Mouse (Mus musculus): ENCODE measurements at regions not wholly inside any gene's neighbourhood (a gene's known extent, or its start where the extent isn't known, plus 50 kb on each side); places are given as distances from the start of the nearest gene placed in this dataset.

DNA sequence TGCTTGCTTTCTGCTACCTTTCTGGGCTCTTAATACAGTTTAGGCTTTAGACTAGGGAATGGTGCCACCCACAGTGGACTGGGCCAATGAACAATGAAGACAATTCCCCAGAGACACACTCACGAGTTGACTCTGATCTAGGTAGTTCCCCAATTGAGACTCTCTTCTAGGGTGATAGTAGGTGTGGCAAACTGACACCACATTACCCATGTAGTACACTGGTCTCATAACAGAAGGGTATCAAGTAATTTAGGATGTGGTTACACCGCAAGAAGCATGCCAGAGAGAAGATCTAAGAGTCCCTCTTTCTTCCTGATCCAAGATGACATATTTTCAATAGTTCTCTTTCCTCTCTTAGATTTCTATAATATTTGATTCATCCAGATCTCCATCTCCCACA, 182.6 kb upstream of the Eef2kmt start:
- 92% methylated on average over 2 of the region's 2 CpGs for WGBS
- no peaks in the 10 kb centered on the region for H3K27me3 ChIP-seq (replicated peaks; ENCODE audit: control insufficient read depth, insufficient read depth, low read length)
- H3K4me3 ChIP-seq (replicated peaks; ENCODE audit: low read length) = no peak overlapping the region
- no peak overlapping the region for H3K27ac ChIP-seq (ENCODE audit: low read length)
- H3K9me3 ChIP-seq (ENCODE audit: control insufficient read depth, low read length) = no peaks in the 10 kb centered on the region
- no peak overlapping the region for H3K4me2 ChIP-seq (ENCODE audit: low read length)
- no peaks in the 10 kb centered on the region for H3K4me1 ChIP-seq (replicated peaks; ENCODE audit: control insufficient read depth, insufficient read depth, low read length)
- H3K9ac ChIP-seq (replicated peaks; ENCODE audit: low read depth, low read length) = no peak overlapping the region
- ATAC-seq = no peak
- no peaks in the 10 kb centered on the region for H3K36me3 ChIP-seq (ENCODE audit: control insufficient read depth, insufficient read depth)

DNA sequence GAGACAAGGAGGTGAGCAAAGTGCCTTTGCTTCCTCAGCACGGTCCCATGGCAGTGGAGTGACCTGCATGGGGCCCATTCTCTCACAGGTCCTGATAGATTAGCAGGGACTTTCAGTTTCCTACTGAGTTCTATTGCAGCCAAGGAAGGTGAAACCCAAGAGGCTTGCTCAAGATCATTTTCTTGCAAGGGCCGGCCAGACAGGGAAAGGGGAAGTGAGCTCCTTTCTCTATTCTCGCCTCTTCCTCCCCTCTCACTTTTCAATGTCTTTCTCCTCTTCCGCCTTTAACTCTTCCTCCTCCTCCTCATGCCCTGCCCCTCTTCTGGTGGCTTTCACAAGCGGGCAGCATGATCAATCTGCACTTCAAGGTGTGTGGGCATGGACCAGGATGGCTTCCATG, 175.9 kb upstream of the Eef2kmt start:
- Histone ChIP-seq H3K9ac (replicated peaks; ENCODE audit: low read depth, low read length) (no peak overlapping the region), H3K4me1 (replicated peaks; ENCODE audit: control insufficient read depth, insufficient read depth, low read length) (peaks cover 8% of the 10 kb centered on the region), H3K4me3 (replicated peaks; ENCODE audit: low read length) (no peak overlapping the region), H3K4me2 (ENCODE audit: low read length) (no peak overlapping the region), H3K36me3 (ENCODE audit: control insufficient read depth, insufficient read depth) (no peaks in the 10 kb centered on the region), H3K27me3 (replicated peaks; ENCODE audit: control insufficient read depth, insufficient read depth, low read length) (no peaks in the 10 kb centered on the region), H3K9me3 (ENCODE audit: control insufficient read depth, low read length) (no peaks in the 10 kb centered on the region), H3K27ac (ENCODE audit: low read length) (peak overlapping the region; percentile 89)
- ATAC-seq = no peak
- 89% methylated on average over 5 of the region's 5 CpGs for WGBS

DNA sequence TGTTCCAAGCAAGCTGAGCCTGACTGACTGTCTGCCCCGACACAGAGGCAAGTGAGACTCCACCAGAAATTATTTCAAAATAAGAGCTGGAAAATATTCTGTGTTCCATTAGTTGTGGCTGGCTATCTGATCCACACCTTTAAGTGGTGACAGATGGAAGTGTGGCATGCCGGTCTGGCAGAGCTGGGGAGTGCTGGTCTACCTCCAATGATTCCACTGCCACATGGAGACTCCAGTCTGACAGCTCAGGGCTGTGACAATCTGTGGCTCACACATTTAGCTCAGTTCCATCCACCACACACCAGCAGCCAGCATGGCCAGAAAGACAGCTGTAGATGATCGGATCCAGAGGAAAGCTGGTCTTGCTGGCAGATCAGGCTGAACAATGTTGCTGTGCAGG, 175.3 kb upstream of the Eef2kmt start:
- no peaks in the 10 kb centered on the region for H3K9me3 ChIP-seq (ENCODE audit: control insufficient read depth, low read length)
- WGBS = 52% methylated on average over 3 of the region's 3 CpGs
- no peaks in the 10 kb centered on the region for H3K36me3 ChIP-seq (ENCODE audit: control insufficient read depth, insufficient read depth)
- H3K4me1 ChIP-seq (replicated peaks; ENCODE audit: control insufficient read depth, insufficient read depth, low read length) = peaks cover 8% of the 10 kb centered on the region
- no peaks in the 10 kb centered on the region for H3K27me3 ChIP-seq (replicated peaks; ENCODE audit: control insufficient read depth, insufficient read depth, low read length)
- no peak overlapping the region for H3K4me3 ChIP-seq (replicated peaks; ENCODE audit: low read length)
- H3K4me2 ChIP-seq (ENCODE audit: low read length) = no peak overlapping the region
- peak overlapping the region; percentile 89 for H3K27ac ChIP-seq (ENCODE audit: low read length)
- H3K9ac ChIP-seq (replicated peaks; ENCODE audit: low read depth, low read length) = no peak overlapping the region
- ATAC-seq = peak; percentile 96

DNA sequence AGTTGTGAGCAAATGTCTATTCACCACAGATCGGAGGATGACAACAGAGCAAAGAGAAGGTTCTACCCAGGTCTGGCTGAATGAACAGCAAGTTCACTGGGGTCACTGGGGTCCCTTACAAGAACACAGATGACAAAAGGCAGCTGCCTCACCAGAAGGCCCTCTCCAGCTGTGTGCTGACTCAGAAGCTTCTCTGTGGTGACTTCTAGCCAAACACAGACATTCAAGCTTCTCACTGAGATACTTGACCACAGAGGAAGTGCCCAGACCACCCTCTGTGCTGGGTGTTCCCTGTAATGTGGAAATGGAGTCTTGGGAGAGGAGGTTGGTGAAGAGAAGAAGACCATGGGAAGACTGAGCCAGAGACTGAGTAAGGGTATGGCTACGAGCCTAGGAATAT, 173.7 kb upstream of the Eef2kmt start:
- no peak for ATAC-seq
- no peaks in the 10 kb centered on the region for H3K27me3 ChIP-seq (replicated peaks; ENCODE audit: control insufficient read depth, insufficient read depth, low read length)
- no peak overlapping the region for H3K9ac ChIP-seq (replicated peaks; ENCODE audit: low read depth, low read length)
- no peak overlapping the region for H3K4me2 ChIP-seq (ENCODE audit: low read length)
- H3K4me1 ChIP-seq (replicated peaks; ENCODE audit: control insufficient read depth, insufficient read depth, low read length) = peaks cover 8% of the 10 kb centered on the region
- WGBS = 85% methylated on average over 2 of the region's 2 CpGs
- H3K27ac ChIP-seq (ENCODE audit: low read length) = no peak overlapping the region
- H3K4me3 ChIP-seq (replicated peaks; ENCODE audit: low read length) = no peak overlapping the region
- H3K9me3 ChIP-seq (ENCODE audit: control insufficient read depth, low read length) = no peaks in the 10 kb centered on the region
- H3K36me3 ChIP-seq (ENCODE audit: control insufficient read depth, insufficient read depth) = no peaks in the 10 kb centered on the region

- 84% methylated on average over 2 of the region's 2 CpGs for WGBS
- Histone ChIP-seq H3K27ac (ENCODE audit: low read length) (no peak overlapping the region), H3K36me3 (ENCODE audit: control insufficient read depth, insufficient read depth) (no peaks in the 10 kb centered on the region), H3K4me2 (ENCODE audit: low read length) (no peak overlapping the region), H3K9ac (replicated peaks; ENCODE audit: low read depth, low read length) (no peak overlapping the region), H3K9me3 (ENCODE audit: control insufficient read depth, low read length) (no peaks in the 10 kb centered on the region), H3K4me3 (replicated peaks; ENCODE audit: low read length) (no peak overlapping the region), H3K4me1 (replicated peaks; ENCODE audit: control insufficient read depth, insufficient read depth, low read length) (peaks cover 3% of the 10 kb centered on the region; the same call in 1 of the 2 replicates), H3K27me3 (replicated peaks; ENCODE audit: control insufficient read depth, insufficient read depth, low read length) (no peaks in the 10 kb centered on the region)
- no peak for ATAC-seq
These were observed 170.1 kb upstream of the Eef2kmt start for GRCm38 (mm10) chr16:5425908-5426307.

- H3K36me3 ChIP-seq (ENCODE audit: control insufficient read depth, insufficient read depth) = no peaks in the 10 kb centered on the region
- H3K4me3 ChIP-seq (replicated peaks; ENCODE audit: low read length) = no peak overlapping the region
- no peaks in the 10 kb centered on the region for H3K9me3 ChIP-seq (ENCODE audit: control insufficient read depth, low read length)
- H3K9ac ChIP-seq (replicated peaks; ENCODE audit: low read depth, low read length) = no peak overlapping the region
- peaks cover 8% of the 10 kb centered on the region for H3K4me1 ChIP-seq (replicated peaks; ENCODE audit: control insufficient read depth, insufficient read depth, low read length)
- no peaks in the 10 kb centered on the region for H3K27me3 ChIP-seq (replicated peaks; ENCODE audit: control insufficient read depth, insufficient read depth, low read length)
- H3K27ac ChIP-seq (ENCODE audit: low read length) = no peak overlapping the region
- no peak overlapping the region for H3K4me2 ChIP-seq (ENCODE audit: low read length)
- no peak for ATAC-seq
- 71% methylated on average over 6 of the region's 6 CpGs for WGBS
These were observed 166.3 kb upstream of the Eef2kmt start for GRCm38 (mm10) chr16:5422041-5422440.

DNA sequence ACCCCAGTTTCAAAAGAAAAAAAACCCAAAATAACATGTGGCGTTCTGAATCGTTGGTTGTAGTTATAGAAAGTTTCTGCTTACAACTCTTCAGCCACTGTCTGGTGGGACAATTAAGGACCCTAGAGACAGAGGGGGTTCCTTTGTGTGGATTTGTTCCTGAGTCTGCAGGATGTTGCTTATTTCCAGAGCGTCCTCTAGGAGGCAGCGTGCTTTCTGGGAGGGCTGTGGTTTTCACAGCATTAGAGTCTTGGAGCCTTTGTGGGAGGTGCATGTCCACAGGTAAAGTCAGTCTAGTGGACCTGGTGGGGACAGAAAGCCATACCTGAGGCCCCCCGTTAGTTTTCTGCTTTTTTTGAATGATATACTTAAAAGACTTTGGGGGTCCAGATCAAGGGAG, 165.8 kb upstream of the Eef2kmt start:
- Histone ChIP-seq H3K27me3 (replicated peaks; ENCODE audit: control insufficient read depth, insufficient read depth, low read length) (no peaks in the 10 kb centered on the region), H3K4me2 (ENCODE audit: low read length) (no peak overlapping the region), H3K36me3 (ENCODE audit: control insufficient read depth, insufficient read depth) (no peaks in the 10 kb centered on the region), H3K4me3 (replicated peaks; ENCODE audit: low read length) (no peak overlapping the region), H3K9me3 (ENCODE audit: control insufficient read depth, low read length) (no peaks in the 10 kb centered on the region), H3K9ac (replicated peaks; ENCODE audit: low read depth, low read length) (no peak overlapping the region), H3K27ac (ENCODE audit: low read length) (no peak overlapping the region), H3K4me1 (replicated peaks; ENCODE audit: control insufficient read depth, insufficient read depth, low read length) (peaks cover 8% of the 10 kb centered on the region)
- no peak for ATAC-seq
- WGBS = 79% methylated on average over 5 of the region's 5 CpGs

DNA sequence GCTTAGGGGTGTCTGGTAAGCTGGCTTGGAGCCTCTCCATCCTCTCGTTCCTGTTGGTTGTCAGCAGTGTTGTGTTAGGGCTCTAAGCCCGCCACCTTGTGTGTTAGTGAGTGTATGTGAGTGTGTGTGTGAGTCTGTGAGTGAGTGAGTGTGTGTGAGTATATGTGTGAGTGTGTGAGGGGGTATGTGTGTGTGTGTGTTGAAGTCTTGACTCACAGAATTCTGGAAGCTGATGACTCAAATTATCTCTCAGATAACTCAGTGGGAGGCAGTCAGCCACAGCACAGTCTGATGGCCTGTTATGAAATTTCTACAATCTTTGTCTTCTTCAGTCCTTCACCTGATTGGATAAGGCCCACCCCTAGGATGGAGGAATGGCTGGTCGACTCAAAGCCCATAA, 163.7 kb upstream of the Eef2kmt start:
- no peak overlapping the region for H3K4me3 ChIP-seq (replicated peaks; ENCODE audit: low read length)
- no peak overlapping the region for H3K4me2 ChIP-seq (ENCODE audit: low read length)
- no peak overlapping the region for H3K27ac ChIP-seq (ENCODE audit: low read length)
- H3K27me3 ChIP-seq (replicated peaks; ENCODE audit: control insufficient read depth, insufficient read depth, low read length) = no peaks in the 10 kb centered on the region
- H3K9me3 ChIP-seq (ENCODE audit: control insufficient read depth, low read length) = no peaks in the 10 kb centered on the region
- H3K4me1 ChIP-seq (replicated peaks; ENCODE audit: control insufficient read depth, insufficient read depth, low read length) = peaks cover 8% of the 10 kb centered on the region
- no peak for ATAC-seq
- H3K36me3 ChIP-seq (ENCODE audit: control insufficient read depth, insufficient read depth) = no peaks in the 10 kb centered on the region
- WGBS = 72% methylated on average over 3 of the region's 3 CpGs
- H3K9ac ChIP-seq (replicated peaks; ENCODE audit: low read depth, low read length) = no peak overlapping the region

DNA sequence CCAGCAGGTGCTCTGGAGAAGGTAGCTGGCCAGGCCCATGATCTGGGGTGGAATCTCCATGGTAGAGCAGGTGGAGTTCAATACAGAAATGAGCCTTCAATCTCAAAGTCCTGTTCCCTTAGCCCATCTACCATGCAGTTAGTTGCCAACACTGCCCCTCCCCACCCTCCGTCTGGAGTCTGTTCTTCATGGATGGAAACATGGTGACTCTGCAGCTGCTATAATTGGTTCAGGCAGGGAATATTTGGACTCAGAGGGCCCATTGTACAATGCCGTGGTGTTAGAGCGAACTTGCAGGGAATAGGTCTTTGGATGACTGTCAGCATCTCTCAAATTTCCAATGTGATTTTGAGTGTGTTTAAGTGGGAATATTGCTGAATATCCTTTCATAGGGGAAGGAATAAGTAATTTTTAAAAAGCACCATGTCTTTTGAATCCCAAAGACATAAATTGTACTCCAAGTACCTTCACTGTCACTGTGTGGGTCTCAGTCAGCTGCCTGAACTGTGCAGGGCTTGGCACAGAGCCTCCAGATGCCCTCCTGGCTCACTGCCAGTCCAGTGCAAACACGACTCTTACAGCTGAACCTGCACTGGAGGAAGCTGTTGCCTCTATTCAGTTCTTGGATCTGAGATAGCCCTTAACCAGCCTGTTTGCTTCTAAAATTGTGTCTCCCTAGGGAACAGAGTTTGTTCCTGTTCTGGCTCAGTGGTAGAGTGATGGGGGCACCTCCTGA, 162.8 kb upstream of the Eef2kmt start:
- 31% methylated on average over 4 of the region's 4 CpGs for WGBS
- Histone ChIP-seq H3K4me1 (replicated peaks; ENCODE audit: control insufficient read depth, insufficient read depth, low read length) (peaks cover 8% of the 10 kb centered on the region), H3K4me2 (ENCODE audit: low read length) (no peak overlapping the region), H3K9ac (replicated peaks; ENCODE audit: low read depth, low read length) (no peak overlapping the region), H3K36me3 (ENCODE audit: control insufficient read depth, insufficient read depth) (no peaks in the 10 kb centered on the region), H3K27ac (ENCODE audit: low read length) (no peak overlapping the region), H3K9me3 (ENCODE audit: control insufficient read depth, low read length) (no peaks in the 10 kb centered on the region), H3K27me3 (replicated peaks; ENCODE audit: control insufficient read depth, insufficient read depth, low read length) (no peaks in the 10 kb centered on the region), H3K4me3 (replicated peaks; ENCODE audit: low read length) (no peak overlapping the region)
- peak; percentile 61; the same call in 1 of the 2 replicates for ATAC-seq

DNA sequence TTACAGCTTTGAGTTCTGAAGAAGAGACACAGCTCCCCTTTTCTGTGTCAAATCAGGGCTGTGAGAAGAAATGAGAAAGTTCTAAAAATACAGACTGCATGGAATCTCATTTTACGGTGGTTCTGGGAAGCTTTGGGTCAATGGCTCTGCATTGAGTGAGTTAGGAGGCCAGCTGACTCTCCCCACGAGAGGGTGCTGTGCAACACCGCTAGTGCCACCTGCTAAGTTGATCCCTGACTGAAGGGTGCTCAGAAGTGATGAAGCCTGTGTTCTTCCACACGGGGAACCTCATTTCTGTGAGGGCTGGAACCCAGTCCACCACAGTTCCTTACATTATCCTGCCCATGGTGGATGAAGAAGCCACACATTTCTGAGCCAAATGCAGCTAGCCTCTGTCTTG, 159.5 kb upstream of the Eef2kmt start:
- ATAC-seq = no peak
- peaks cover 10% of the 10 kb centered on the region for H3K4me1 ChIP-seq (replicated peaks; ENCODE audit: control insufficient read depth, insufficient read depth, low read length)
- WGBS = 81% methylated on average over 4 of the region's 4 CpGs
- no peak overlapping the region for H3K9ac ChIP-seq (replicated peaks; ENCODE audit: low read depth, low read length)
- no peaks in the 10 kb centered on the region for H3K9me3 ChIP-seq (ENCODE audit: control insufficient read depth, low read length)
- no peak overlapping the region for H3K4me2 ChIP-seq (ENCODE audit: low read length)
- H3K27ac ChIP-seq (ENCODE audit: low read length) = no peak overlapping the region
- H3K4me3 ChIP-seq (replicated peaks; ENCODE audit: low read length) = no peak overlapping the region
- no peaks in the 10 kb centered on the region for H3K36me3 ChIP-seq (ENCODE audit: control insufficient read depth, insufficient read depth)
- no peaks in the 10 kb centered on the region for H3K27me3 ChIP-seq (replicated peaks; ENCODE audit: control insufficient read depth, insufficient read depth, low read length)
